Mouse (Mus musculus) kidney, postnatal 14 days (tissue): ENCODE data around the gene Farp2.
"Not testable (repeated sequence)": the region's sequence is repeated elsewhere in the genome, so short reads cannot be mapped to it uniquely, and the experiment has no call there.

Source experiments
- DNase-seq: peaks from one replicate; pipeline ENCODE4 v3.0.0; 2022; ENCODE audit warnings: mixed read lengths

The Farp2 gene

GRCm38 (mm10) chr1:93635580-93636192 is 123.8 kb downstream of the Farp2 start:
- peak; percentile 99 for DNase-seq

DNA sequence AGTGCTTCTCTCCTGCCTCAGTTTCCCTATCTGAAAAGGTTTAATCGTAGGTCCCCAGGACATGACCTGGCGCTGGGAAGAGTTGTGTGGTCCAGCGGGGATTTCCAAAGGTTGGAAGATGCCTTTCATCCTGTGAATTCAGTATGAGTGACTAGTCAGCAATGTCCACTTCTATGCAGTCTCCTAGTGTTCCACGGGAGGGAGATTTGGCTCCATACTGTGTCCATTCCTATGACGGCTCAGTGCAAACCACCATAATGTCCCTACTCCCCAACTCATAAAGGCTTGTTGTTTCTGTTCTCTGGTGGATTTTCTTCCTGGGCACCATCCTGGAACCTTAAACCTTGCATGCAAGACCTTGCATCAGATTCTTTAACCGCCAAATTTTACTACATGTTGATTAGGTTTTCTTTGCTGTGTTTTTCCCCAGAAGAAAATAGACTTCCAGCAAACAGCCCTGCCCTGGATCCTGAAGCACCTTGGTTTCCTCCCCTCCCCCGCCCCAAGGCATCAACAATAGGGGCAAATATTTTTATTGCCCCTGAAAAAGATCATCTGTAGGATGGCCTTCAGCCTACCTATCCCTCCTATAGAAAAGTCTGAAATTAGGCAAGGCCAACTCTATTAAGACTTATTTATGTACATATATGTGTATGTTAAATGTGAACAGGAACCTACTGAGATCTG is 124.5 kb downstream of the Farp2 start:
- DNase-seq: no peak

GRCm38 (mm10) chr1:93641978-93642377 is 130.1 kb downstream of the Farp2 start:
- no peak for DNase-seq

DNA sequence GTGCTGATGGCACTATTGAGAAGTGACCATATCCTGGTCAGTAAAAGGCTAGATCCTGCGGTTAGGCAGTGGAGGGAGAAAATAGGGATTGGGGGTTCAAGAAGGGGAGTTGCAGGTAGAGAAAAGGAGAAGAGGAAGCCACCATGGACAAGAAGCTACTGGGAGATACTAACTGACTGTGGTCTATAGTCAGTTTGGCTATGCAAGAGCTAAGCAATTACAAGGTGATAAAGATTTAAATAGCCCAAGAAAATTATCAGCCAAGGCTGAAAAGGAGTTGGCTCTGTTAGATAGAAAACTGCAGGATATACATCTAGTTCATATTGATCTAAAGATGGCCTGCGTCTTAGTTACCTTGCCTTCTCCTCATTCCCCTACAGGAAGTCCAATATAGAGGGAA is 130.8 kb downstream of the Farp2 start:
- DNase-seq: no peak

DNA sequence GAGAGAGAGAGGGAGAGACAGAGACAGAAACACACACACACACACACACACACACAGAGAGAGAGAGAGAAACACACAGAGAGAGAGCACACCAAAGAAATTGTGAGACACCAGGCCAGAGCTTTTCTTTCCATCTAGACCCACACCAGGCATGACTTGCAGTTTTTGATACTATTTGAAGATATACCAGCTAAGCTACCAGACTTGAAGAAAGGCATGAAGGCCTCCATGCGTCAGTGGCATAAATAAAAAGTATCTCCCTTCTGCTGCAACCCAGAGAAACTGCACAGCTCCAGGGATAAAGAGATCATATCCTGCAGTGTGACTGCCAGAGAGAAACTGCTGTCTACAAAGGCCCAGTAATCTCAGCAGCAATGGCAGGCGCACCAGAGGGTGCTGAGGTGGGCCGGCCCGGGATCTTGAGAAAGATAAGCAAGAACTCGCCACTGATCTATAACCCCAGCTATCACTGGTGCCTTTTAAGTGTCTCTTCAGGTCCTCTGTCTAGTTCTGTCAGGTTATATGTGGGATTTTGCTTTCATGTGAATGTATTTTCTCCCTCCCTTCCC is 137.8 kb downstream of the Farp2 start:
- DNase-seq: no peak

DNA sequence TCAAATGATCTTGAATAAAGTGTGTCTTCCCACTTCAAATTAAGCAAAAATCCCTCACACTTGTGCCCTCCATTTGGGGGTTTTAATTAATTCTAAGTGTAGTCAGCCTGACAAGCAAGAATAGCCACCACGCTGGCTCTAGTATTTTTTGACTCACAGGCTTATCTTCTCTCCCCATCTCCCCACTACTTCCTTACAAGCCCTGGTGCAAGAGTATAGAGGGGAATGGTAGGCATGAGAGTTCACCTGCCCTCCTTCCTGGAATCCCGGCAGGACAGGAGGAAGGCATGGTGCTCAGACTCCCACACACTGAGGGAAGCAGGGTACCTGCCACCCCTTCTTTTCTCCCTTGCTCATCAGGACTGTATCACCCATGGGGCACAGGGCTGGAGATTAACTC is 142.4 kb downstream of the Farp2 start:
- no peak for DNase-seq

GRCm38 (mm10) chr1:93654798-93655197 is 142.9 kb downstream of the Farp2 start:
- no peak for DNase-seq

- DNase-seq: no peak
Observed at GRCm38 (mm10) chr1:93656325-93657024, 144.6 kb downstream of the Farp2 start.

- no peak for DNase-seq
Observed at GRCm38 (mm10) chr1:93657025-93657360, 145.1 kb downstream of the Farp2 start.

- not testable (repeated sequence) for DNase-seq
Observed at GRCm38 (mm10) chr1:93658559-93658958, 146.7 kb downstream of the Farp2 start, which contains the start of gene Stk25. Stk25 (minus strand) TSS chr1:93658659.

- DNase-seq: peak; percentile 56
Observed at GRCm38 (mm10) chr1:93667760-93668400, 156.0 kb downstream of the Farp2 start.

GRCm38 (mm10) chr1:93668791-93669548 is 157.1 kb downstream of the Farp2 start:
- peak; percentile 92 for DNase-seq

DNA sequence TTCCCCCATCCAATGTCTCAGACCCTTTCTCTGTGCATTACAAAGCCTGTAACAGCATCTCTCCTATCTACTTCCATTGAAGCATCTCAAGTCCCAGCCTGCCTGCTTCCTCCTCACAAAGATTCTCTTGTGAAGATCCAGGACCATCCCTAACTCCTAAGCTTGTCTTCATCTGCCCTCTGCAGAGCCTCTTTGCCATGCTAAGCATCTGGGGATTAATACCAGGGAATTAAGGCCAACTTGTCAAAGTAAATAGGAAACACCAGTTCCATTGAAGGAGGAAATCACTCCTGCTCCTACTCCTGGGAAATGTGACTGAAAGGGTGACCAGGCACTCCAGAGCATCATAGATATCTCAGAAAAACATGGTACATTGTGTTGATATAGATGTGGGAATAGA is 158.1 kb downstream of the Farp2 start:
- no peak for DNase-seq
